Mouse (Mus musculus): ENCODE results near the gene Tpd52l2.

DNA sequence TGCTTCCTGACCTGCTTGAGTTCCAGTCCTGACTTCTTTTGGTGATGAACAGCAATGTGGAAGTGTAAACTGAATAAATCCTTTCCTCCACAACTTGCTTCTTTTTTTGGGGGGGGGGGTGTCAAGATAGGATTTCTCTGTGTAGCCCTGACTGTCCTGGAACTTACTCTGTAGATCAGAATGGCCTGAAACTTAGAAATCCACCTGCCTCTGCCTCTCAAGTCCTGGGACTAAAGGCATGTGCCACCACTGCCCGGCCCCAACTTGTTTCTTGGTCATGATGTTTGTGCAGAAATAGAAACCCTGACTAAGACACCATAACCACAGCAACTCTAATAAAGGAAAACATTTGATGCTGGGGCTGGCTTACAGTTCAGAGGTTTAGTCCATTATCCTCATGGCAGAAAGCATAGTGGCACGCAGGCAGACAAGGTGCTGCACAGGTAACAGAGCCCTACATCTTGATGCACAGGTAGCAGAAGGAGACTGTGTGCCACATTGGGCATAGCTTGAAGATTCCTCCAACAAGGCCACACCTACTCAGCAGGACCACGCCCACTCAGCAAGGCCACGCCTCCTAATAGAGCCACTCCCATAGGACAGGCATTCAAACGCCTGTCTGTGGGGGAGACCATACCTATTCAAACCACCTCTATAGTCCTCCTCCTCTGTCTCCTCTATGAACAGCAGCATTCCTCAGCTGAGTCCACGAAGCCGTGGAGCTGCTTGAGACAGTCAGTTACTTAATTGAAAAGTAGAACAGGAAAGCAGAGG lies 5.3 kb upstream of the Tpd52l2 start:
- TF ChIP-seq CTCF (IDR thresholded peaks at IDR 0.05; ENCODE audit: insufficient read depth, low read length) (no peak), POLR2A (IDR thresholded peaks at IDR 0.05; ENCODE audit: borderline replicate concordance, extremely low read depth, low read depth, low read length) (no peak)
